Mouse (Mus musculus) heart, adult 2 months (tissue): ENCODE measurements around the gene Pla1a.

Experiments used
- CTCF ChIP-seq: fragments of 200-600 bp; IDR thresholded peaks from 2 replicates; pipeline ENCODE4 v1.8.1; 2022; ENCODE audit warnings: antibody characterized with exemption, mild to moderate bottlenecking, moderate library complexity
- EP300 ChIP-seq: fragments of 200-500 bp; IDR thresholded peaks from 2 replicates; pipeline ENCODE4 v1.6.1; 2011; ENCODE audit warnings: low read depth, low read length, control low read depth; ENCODE audit not compliant: insufficient read depth

DNA sequence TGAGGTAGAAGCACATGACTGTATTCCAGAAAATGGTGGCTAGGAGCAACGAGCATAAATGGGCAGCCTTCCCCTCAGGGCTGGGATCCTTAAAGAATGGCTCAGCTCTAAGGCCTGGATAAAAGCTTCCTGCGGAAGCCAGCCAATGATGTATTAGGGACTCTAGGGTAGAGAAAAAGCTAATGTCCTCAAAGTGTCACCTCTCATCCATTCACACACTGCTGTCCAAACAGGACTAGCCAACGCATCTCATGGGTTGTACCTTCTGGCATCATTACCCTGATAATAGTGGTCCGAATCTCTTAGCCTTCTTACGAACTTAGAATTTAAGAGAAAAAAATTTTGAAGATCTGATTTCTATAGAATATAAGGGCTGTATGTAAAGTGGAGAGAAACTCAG, 30.4 kb upstream of the Pla1a start:
- no peak for TF ChIP-seq EP300
- no peak for TF ChIP-seq CTCF
